Mouse (Mus musculus): Measurements from ENCODE around the gene Cd300lg. TPM values are rescaled to one million over a fixed set of nuclear protein-coding genes. Genes with fewer than 3 reads are reported as not detected.
A peak's percentile ranks its signal among the peaks of the same experiment; 100 is the strongest.

The Cd300lg gene
- total RNA-seq, 2 experiments from 2014 or later = not detected

DNA sequence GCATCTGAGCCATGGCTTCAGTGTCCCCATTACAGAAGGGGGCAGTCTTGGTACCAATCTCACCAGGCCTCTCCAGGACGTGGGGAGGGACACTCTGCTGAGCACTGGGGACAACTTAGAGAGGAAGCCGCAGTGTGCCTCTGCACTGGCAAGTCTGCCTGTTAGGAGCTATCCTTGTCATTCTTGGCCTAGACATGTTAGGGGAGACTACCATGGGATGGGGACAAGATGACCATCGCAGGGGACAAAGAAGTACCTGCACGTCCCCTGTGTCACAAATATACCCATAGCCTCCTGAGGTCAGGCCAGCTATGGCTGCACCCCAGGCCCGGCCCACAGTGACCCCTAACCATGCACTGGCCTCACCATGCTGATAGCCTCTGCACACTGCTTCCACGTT, 2.1 kb downstream of the Cd300lg start:
- no peak for DNase-seq (ENCODE audit: low spot score in 2 of 2)
- intact Hi-C loops (cut with DNase I) = loop anchor here (5.0 kb wide), 1 partner anchor 94 kb away; no protein-coding TSS in a partner anchor

DNA sequence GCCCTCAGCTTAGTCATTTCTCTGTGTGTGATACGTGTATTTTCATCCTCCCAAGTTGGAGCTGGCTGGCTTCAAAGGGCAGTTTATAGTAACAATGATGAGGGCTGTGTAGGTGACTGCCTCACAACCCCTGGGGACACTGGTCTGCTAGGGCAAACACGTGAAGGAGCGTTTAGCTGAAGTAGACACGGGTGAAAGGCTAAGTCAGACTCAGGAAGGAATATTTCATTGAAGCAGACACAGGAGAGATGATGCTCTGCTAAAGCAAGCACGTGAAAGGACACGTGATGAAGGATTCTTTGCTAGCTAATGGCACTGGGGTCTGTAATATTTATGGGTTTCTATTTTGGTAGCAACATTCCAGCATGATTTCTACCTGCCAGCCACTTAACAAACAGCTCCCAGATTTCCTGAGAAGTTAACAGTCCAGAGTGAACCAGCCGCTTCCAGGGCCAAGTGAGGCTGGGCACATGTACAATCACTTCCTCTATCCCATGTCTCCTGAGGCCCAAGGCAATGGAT, 3.4 kb downstream of the Cd300lg start:
- intact Hi-C loops (cut with DNase I) = loop anchor here (5.0 kb wide), 1 partner anchor 93 kb away; no protein-coding TSS in a partner anchor

DNA sequence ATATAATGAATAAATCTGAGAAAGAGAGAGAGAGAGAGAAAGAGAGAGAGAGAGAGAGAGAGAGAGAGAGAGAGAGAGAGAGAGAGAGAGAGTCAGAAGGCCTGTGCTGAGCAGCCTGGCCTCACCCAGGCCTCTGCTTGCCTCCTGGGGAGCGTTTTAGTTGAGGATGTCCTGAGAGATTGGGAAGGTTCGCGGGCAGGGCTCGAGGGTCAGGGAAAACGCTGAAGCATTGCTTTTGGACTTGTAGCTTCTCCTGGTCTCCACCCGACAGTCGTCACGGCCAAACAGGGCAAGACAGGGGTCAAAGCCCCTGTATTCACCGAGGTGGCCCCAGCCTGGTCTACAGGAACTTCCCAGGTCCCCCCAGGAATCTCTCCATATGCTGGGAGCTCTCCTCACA, 5.3 kb downstream of the Cd300lg start:
- intact Hi-C loops (cut with DNase I) = no loop called here
- no peak for DNase-seq (ENCODE audit: low spot score in 2 of 2)

More for the DNA sequence above, 3.4 kb downstream of the Cd300lg start:
- DNase-seq (ENCODE audit: low spot score in 2 of 2) = no peak

DNA sequence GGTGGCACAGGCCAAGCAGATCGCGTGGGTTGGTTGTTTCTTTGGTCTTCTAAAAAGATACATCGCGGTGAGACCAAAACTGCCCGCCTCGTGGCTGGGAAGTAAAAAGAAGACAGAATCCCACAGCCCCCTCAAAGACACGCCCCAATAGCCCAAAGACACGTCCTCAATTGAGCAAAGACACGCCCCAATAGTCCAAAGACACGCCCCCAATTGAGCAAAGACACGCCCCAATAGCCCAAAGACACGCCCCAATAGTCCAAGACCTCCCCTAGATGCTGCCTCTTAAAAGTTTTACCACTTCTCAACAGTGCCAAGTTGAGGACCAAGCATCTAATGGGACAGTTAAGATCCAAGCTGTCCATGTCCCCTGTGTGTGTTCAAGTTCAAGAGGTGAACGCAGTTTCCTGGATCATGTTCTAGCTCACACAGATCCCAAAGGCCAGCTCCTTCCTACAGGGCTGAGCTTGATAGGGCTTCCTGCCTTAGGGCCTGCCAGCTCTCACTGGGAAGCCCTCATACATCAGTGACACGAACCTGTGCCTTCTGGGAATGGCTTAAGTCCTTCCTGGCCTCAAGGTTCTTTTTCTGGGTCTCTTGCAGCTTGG, 8.7 kb downstream of the Cd300lg start:
- intact Hi-C loops (cut with DNase I) = no loop called here
- DNase-seq (ENCODE audit: low spot score in 2 of 2) = no peak

DNA sequence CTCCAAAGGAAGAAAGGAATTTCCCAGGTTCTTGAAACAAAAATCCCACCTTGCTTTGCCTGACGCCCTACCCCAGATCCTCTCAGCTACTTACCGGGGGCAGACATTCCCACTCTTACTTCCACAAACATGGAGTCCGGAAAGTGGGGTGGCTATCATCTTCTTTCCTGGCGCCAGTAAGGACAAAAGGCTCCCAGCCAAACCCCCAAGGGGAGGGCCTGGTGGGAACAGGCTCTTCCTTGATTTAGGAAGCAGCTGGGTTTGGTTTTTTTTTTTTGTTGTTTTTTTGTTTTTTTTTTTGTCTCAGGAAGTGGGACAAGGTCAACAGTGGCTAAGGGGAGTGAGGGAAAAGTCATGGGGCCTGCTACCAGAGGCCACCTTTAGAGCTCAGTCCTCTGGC, 10.2 kb downstream of the Cd300lg start:
- intact Hi-C loops (cut with DNase I) = no loop called here
- DNase-seq (ENCODE audit: low spot score in 2 of 2) = no peak

DNA sequence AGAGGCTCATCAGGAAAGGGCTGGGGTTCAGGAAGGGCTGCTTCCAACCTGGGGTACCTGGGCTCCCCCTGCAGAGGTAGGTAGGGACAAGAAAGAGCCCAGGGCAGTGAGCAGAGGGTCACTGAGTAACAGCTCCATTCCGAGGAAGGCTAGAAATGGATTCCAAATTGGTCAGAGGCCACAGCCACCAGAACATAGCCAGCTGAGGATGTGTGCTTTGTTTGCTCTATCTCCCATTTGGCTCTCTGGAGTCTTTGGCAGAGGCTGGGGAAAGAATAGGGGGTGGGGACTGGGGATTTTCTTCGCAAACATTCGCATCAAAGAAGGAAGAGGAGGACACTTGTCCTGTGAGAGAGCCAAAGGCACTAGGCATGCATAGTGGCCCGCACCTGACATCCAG, 10.6 kb downstream of the Cd300lg start:
- intact Hi-C loops (cut with DNase I) = no loop called here
- DNase-seq (ENCODE audit: low spot score in 2 of 2) = no peak

DNA sequence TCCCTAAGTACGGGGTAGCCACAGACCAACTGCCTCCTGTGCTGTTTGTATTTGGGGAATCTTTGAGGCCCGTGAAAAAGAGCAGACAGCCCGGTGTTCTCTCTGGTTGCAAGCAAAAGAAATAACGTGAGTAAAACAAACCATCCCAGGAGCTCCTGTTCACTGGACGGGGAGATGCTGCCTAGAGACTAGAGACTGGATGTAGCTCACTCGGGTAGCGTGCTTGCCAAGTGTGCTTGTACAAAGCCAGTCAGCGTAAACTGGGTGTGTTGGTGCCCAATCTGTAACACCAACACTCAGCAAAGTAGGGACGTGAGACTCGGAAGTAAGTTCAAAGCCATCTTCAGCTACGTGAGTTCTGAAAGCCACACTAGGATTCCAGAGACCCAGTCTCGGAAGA, 11.4 kb downstream of the Cd300lg start:
- intact Hi-C loops (cut with DNase I) = no loop called here
- no peak for DNase-seq (ENCODE audit: low spot score in 2 of 2)

DNA sequence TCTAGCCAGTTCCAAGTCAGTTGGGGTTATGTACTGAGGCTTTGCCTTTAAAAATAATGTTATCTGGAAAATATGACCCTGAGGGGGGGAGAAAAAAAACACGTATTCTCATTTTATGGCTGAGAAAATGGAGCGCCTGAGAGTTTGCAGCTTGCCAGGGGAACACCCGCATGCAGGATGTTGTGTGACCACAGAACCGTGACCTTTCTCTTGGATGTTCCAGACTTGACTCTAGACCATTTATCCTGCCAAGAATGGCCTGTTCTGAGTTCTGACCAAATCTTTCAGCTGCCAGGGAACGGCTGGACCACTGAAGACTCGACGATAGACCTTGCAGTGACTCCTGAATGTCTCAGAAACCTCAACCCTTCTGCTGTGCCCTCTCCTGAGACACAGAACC, 11.9 kb downstream of the Cd300lg start:
- DNase-seq (ENCODE audit: low spot score in 2 of 2) = no peak
- intact Hi-C loops (cut with DNase I) = no loop called here

DNA sequence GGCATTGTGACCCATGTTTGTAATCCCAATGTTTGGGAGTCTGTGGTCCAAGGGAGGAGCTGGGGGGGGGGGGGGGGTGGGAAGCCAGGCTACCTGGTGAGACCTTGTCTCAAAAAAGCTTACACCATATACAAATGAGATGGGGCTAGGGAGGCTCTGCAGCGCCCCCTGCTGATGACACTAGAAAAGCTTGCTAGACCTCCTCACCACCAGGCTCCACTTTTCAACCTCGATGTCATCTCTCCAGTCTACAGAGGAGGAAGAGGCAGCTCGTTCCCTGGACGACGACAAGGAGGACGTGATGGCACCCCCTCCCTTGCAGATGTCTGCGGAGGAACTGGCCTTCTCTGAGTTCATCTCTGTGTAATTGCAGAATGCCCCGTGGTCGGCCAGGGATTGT, 12.5 kb downstream of the Cd300lg start:
- intact Hi-C loops (cut with DNase I) = no loop called here
- peak; percentile 49 to 57 for DNase-seq (ENCODE audit: low spot score in 2 of 2)

DNA sequence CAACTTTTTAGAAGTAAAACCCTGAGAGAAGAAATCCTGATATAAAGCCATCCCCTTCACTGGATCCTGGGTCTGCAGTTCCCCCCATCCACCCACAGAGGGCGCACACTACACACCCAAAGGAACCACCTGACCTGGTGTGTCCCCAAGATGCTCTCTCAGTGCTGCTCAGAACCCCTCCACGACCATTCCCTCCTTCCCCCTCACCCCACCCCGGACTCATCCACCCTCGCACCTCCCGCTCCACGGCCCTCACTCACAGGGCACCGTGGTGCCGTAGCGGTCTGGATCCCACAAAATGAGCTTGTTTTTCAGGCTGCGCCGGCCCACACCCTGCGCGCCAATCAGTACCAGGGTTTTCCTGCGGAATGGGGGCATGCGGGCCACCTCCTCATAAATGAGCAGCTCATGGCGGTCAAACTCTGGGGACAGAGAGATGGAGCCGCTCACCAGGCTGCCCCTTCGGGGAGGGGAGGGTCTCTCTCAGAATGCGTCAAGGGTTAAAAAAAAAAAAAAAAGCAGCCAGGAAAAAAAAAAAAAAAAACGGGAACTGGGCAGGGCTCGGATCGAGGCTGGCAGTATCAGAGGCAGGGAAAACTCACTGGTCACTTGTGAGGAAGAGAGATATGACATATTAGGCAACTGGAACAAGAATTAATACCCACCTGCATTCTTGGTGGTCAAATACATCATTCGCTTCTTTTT, 20.1 kb downstream of the Cd300lg start:
- peak; percentile 82 to 88 for DNase-seq (ENCODE audit: low spot score in 2 of 2)
- intact Hi-C loops (cut with DNase I) = loop anchor here (1.0 to 5.0 kb wide), 2 partner anchors 27 to 76 kb away; partner anchors contain the start of gene Mpp2

DNA sequence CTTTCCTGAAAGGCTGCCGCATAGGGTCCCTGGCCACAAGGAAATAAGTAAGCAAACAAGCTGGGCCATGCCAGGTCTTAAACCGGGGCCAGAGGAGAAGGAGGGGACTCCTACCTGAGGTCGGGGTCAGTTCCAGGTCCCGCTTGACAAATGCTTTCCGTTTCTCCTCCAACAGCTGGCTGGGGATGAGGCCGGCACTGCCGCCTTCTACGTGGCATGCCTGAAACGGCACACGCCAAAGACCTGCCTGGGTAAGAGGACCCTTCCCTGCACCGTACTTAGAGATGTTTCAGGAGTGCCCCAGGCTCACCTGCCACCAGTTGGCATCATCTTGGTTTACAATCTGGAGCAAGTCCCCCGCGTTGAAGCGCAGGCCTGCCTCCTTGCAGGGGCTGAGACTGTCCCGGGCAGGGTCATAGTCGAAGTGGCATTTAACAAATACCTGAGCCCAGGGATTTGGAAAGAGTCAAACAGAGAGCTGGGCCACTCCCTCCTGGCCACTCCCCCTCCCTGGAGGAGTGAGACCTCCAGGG, 20.7 kb downstream of the Cd300lg start:
- intact Hi-C loops (cut with DNase I) = loop anchor here (1.0 to 5.0 kb wide), 2 partner anchors 26 to 75 kb away; partner anchors contain the start of gene Mpp2
- no peak for DNase-seq (ENCODE audit: low spot score in 2 of 2)

DNA sequence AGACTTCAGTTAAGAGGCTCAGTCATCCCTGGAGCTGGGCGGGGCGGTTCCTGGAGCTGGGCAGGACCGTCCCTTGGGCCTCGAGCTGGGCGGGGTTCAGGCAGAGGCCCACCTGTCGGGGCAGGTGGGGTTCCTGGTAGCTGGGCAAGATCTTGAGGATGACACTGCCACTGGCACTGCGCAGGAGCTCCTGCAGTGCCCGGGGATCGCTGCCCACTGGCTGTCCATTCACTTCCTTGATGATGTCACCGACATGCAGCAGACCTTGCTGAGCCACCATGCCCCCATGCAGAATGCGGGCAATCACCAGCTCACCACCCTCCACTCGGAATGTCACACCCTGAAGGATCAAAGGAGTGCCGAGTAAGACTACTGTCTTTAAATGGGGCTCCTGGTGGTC, 21.8 kb downstream of the Cd300lg start:
- intact Hi-C loops (cut with DNase I) = loop anchor here (5.0 kb wide), 1 partner anchor 74 kb away; no protein-coding TSS in a partner anchor
- no peak for DNase-seq (ENCODE audit: low spot score in 2 of 2)

DNA sequence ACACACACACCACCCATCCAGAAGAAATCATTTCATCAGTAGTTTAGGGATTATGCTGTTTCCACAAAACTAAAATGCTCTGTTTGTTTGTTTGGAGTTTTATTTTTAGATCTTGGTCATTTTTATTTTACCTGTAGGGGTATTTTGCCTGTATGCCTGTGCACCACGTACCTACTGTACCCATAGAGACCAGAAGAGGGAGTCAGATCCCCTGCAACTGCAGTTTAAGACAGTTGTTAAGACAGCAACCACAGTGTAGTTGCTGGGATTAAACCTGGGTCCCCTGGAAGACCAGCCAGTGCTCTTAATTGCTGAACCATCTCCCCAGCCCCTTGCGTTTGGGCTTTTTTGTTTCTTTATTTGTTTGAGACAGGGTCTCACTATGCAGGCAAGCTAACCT, 27.7 kb downstream of the Cd300lg start:
- intact Hi-C loops (cut with DNase I) = no loop called here
- no peak for DNase-seq (ENCODE audit: low spot score in 2 of 2)

DNA sequence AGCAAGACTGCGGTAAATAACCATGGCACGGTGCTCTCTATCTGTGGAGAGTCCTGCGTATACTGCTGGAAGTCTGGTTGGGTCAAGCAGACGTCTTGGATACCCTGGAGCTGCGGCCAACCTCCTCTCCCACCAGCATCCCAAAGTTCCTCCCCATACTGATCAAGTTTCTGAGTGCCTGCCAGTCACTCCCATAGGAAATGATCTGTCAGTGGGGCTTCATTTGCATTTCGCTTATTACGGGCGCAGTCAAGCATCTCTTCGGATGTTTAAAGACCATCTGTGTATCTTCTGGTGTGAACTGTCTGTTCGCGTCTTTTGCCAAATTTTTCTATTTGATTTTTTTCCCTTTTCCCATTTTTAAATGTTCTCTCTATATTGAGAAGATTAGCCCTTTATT, 28.3 kb downstream of the Cd300lg start:
- DNase-seq (ENCODE audit: low spot score in 2 of 2) = no peak
- intact Hi-C loops (cut with DNase I) = no loop called here

DNA sequence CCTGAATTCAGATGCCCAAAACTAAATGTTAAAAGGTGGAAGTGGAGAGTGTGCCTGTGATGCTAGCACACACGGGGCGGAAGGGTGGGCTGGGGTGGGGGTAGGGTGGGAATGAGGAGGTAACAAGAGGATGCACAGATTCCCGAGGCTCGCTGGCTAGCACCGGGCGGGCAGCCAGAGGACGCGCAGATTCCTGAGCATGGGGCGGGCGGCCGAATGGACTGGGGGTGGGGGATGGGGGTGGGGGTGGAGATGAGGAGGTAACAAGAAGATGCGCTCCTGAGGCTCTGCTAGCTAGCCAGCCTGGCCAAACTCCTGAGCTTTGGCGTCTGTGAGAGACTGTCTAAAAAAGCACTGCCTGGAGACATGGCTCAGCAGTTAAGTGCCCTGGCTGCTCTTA, 29.1 kb downstream of the Cd300lg start:
- DNase-seq (ENCODE audit: low spot score in 2 of 2) = no peak

DNA sequence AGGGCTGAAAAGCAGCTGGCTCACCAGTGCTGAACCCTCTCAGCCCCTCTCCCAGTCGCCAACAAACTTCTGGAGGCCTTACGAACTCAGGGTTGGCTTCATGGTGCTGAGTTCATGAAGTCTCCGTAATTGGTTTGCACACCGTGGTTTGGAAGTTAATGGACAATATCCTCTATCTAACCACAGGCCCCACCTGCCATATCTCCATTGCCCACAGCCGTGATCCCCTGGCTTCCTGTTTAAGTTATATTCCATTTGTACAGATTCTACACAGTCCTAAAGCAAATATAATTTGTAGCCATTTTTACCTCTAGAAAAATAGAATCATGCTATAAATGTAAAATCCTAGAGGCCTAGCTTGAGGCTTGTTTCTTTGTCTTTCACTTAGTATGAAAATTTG, 31.4 kb downstream of the Cd300lg start:
- DNase-seq (ENCODE audit: low spot score in 2 of 2) = no peak
- intact Hi-C loops (cut with DNase I) = no loop called here

More for the DNA sequence above, 29.1 kb downstream of the Cd300lg start:
- intact Hi-C loops (cut with DNase I) = no loop called here

DNA sequence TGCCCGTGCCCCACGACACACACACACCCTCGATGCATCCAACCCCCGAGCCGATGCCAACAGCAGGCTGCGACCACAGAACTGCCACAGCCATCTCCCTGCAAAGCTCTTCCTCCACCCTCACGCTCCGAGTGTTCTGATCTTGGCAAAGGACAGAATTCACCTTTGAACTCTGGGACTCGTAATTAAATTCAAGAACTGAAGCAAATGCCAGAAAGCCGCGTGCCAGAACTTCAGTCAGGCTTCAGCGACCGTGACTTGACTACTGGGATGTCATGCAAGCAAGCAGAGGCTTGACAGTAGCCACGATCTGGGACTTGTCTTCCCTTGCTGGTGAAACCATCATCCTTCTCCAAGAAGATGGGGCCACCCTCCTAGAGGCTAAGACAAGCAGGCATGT, 32.4 kb downstream of the Cd300lg start:
- DNase-seq (ENCODE audit: low spot score in 2 of 2) = no peak

DNA sequence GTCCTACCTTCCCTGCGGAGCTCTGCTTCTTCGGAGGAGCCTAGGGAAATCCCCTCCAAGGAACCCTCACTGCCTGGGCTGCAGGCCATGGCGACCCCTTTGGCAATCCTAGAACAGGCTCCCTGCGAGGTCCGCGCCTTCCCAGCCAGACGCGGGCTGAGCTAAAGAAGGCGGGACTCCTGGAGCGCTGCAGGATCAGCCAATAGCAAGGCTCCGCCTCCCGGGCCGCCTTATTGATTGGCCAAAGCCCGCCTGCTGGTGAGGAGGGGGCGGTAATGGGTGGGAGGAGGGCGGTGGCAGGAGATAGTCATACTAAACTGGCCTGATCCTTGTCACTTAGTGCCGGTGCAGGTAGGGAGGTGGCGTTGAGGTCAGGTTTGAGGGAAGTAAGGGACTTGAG, 41.0 kb downstream of the Cd300lg start:
- intact Hi-C loops (cut with DNase I) = no loop called here
- DNase-seq (ENCODE audit: low spot score in 2 of 2) = peak; percentile 84

More for the DNA sequence above, 32.4 kb downstream of the Cd300lg start:
- intact Hi-C loops (cut with DNase I) = no loop called here

DNA sequence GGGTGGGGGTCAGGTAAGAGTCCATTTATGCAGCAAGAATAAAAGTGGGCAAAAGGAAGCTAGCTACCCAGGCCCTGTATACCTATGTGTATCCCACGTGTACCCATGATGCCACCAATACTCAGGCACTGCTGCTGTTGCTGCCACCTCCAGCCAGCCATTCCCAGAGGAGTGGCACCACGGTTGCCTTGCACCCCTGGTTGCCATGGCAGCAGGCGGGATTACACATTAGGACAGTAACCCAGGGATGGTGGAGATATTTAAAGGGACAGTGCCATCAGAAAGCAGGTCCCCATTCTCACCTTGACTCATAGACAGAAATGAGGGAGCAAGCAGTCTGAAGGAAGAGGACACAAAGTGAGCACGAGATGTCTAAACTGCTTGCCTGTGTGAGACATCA, 41.9 kb downstream of the Cd300lg start:
- intact Hi-C loops (cut with DNase I) = no loop called here
- DNase-seq (ENCODE audit: low spot score in 2 of 2) = peak in 1 of 2 experiments; percentile 67

DNA sequence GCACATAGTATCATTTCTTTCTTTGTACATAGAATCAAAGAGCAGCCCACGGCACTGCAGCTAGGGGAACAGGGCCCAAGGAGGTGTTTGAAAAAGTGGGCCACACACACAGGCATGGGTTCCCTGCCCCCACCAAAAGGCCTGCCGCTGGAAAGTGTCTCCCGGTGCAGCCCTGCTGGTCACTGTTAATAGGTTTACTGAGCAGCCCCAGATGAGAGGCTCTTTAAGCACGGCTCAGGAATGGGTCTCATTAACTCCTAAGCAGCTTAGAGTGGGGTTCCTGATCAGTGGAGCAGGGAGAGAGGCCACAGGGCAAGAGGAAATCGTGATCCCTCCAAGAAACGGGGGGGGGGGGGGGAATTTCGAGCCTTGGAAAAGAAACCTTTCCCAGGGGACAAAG, 42.9 kb downstream of the Cd300lg start:
- no peak for DNase-seq (ENCODE audit: low spot score in 2 of 2)
- intact Hi-C loops (cut with DNase I) = no loop called here

DNA sequence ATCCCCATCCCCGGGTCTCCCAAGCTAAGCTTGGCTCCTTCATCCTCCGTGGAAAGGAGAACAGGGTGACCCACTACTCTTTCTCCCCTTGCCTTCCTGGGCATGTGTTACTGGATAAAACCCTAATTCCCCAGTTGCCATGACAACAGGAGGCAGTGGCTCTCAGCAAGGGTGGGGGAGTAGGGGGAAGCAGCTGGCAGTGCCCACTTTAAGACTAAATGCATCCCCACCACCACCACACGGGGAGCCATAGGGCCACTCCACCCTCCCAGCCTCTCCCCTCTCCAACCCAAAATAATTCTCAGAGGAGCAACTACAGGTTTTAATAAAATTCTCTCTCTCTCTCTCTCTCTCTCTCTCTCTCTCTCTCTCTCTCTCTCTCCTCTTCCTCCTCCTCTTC, 45.0 kb downstream of the Cd300lg start:
- intact Hi-C loops (cut with DNase I) = no loop called here
- peak; percentile 77 to 94 for DNase-seq (ENCODE audit: low spot score in 2 of 2)

Data from left cerebral cortex, postnatal 14 days (tissue).